Mouse (Mus musculus) kidney, embryonic 16.5 days (tissue): ENCODE data around the gene Pphln1. TPM values are rescaled to one million over a fixed set of nuclear protein-coding genes. Genes with fewer than 3 reads are reported as not detected.

ENCODE experiments used
- ATAC-seq: fragments of 200-750 bp; cut with Nextera tagmentation; 2 replicates; pipeline ENCODE4 v1.8.0; 2017; ENCODE audit warnings: moderate TSS enrichment; ENCODE audit not compliant: low FRiP score, low TSS enrichment
- H3K27ac ChIP-seq: fragments of 300-500 bp; sonication (generic); 2 replicates; pipeline ENCODE4 v1.5.1; 2014; ENCODE audit warnings: low read length
- H3K27me3 ChIP-seq: fragments of 300-500 bp; sonication (generic); 2 replicates; pipeline ENCODE4 v1.6.1; 2014; ENCODE audit warnings: low read length, control low read depth, mixed read lengths; ENCODE audit not compliant: insufficient read depth
- H3K36me3 ChIP-seq: fragments of 300-500 bp; sonication (generic); 2 replicates; pipeline ENCODE4 v1.6.1; 2014; ENCODE audit warnings: low read length, control low read depth, mixed read lengths; ENCODE audit not compliant: insufficient read depth
- H3K4me1 ChIP-seq: fragments of 300-500 bp; sonication (generic); 2 replicates; pipeline ENCODE4 v1.6.1; 2014; ENCODE audit warnings: low read length, control low read depth, mixed read lengths; ENCODE audit not compliant: insufficient read depth
- H3K4me2 ChIP-seq: fragments of 300-500 bp; sonication (generic); replicated peaks from 2 replicates; pipeline ENCODE4 v1.6.1; 2014; ENCODE audit warnings: low read depth, low read length
- H3K4me3 ChIP-seq: fragments of 300-500 bp; sonication (generic); 2 replicates; pipeline ENCODE4 v1.5.1; 2014; ENCODE audit warnings: mild to moderate bottlenecking, low read length
- H3K9ac ChIP-seq: fragments of 300-500 bp; sonication (generic); replicated peaks from 2 replicates; pipeline ENCODE4 v1.6.1; 2014; ENCODE audit warnings: low read length
- H3K9me3 ChIP-seq: fragments of 300-500 bp; sonication (generic); 2 replicates; pipeline ENCODE4 v1.6.1; 2016; ENCODE audit warnings: low read length, control low read depth
- WGBS: fragments of 180-500 bp; shearing (Covaris S2); extraction: QIAGEN DNeasy Blood & Tissue Kit; methylation state at CpG from one replicate; pipeline ENCODE4 v1.1.7; 2014; 5-methylcytosine and 5-hydroxymethylcytosine counted together
- polyA plus RNA-seq: library from polyadenylated mRNA; unstranded; fragments of >200 nt; fragmentation: Nextera tagmentation; extraction: Ambion mirVana; gene quantifications from 2 replicates; pipeline ENCODE4 v1.2.1, GENCODE M21; 2015

Gene Pphln1
- polyA plus RNA-seq, 1 experiment from 2014 or later: 41.3 TPM

DNA sequence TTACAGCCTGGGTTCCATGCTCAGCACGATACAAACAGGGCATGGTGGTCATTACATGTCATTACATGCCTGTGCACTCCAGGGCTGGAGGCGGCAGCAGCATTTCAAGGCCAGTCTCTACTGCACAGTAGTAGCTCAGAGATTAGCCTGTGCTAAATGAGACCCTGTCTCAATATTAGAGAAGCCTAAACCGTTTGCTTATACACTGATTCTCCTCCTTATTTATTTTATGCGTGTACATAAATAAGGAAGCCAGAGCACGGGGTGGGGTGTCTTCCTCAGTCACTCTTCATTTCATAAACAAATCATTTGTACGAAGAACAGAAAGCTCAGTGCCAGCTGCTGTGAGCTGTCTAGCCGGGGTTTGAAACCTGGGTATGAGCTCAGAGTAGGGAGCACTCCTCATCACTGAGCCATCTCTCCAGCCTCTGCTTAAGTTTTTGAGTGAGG, 86.1 kb downstream of the Pphln1 start:
- H3K4me3 ChIP-seq: no peak overlapping the region
- H3K4me1 ChIP-seq: peaks cover 18% of the 10 kb centered on the region
- ATAC-seq: no peak
- H3K36me3 ChIP-seq: peaks cover 3% of the 10 kb centered on the region; the same call in 1 of the 2 replicates
- H3K9ac ChIP-seq: no peak overlapping the region
- WGBS: 81% methylated on average over 7 of the region's 7 CpGs
- H3K27ac ChIP-seq: no peak overlapping the region
- no peak overlapping the region for H3K4me2 ChIP-seq
- H3K27me3 ChIP-seq: no peaks in the 10 kb centered on the region
- H3K9me3 ChIP-seq: peaks cover 4% of the 10 kb centered on the region; the same call in 1 of the 2 replicates

DNA sequence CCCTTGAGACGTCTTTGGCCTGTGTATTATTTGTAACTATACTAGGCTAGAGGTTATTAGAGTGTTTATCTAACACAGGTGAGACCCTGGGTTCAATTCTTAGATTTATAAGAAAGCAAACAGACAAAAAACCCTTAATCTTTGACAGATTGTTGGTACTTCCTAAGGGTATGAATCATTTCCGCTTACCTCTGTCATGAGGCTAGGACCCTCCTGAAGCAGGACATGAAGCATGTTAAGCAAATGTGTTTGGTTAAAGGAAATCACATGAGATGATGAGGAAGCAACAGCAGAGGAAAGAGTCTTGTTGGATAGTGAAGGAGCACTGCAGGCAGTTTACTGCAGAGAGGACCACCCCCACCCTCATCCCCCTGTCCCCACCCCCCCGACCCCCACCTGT, 87.1 kb downstream of the Pphln1 start:
- H3K4me3 ChIP-seq: no peak overlapping the region
- peak overlapping the region; percentile 61; the same call in 1 of the 2 replicates for H3K27ac ChIP-seq
- H3K4me1 ChIP-seq: peaks cover 18% of the 10 kb centered on the region
- no peak overlapping the region for H3K4me2 ChIP-seq
- no peaks in the 10 kb centered on the region for H3K27me3 ChIP-seq
- peaks cover 3% of the 10 kb centered on the region; the same call in 1 of the 2 replicates for H3K36me3 ChIP-seq
- 59% methylated on average over 3 of the region's 3 CpGs for WGBS
- no peak for ATAC-seq
- H3K9me3 ChIP-seq: peaks cover 4% of the 10 kb centered on the region; the same call in 1 of the 2 replicates
- H3K9ac ChIP-seq: no peak overlapping the region

DNA sequence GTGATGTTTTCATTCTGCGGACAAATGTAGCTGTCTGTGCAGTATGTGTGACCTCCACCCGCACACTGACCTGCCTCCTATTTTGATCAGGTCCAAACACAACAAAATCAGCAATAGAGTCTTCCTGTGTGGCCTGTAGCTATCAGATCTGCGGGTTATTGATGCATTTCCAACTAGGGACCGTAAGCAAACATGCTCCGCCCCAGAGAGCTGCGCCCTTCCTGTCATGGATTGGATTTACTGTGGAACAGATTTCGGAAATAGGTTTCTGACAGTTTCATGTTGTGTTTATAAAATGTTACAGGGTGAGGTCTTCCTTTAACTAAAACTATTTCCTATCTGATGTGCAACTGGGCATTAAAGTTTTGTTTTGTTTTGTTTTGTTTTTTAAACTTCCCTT, 87.9 kb downstream of the Pphln1 start:
- Histone ChIP-seq H3K27ac (no peak overlapping the region; the same call in 1 of the 2 replicates), H3K9me3 (peaks cover 4% of the 10 kb centered on the region; the same call in 1 of the 2 replicates), H3K4me3 (no peak overlapping the region), H3K4me1 (peaks cover 18% of the 10 kb centered on the region), H3K4me2 (peak overlapping the region; percentile 36), H3K36me3 (peaks cover 3% of the 10 kb centered on the region; the same call in 1 of the 2 replicates), H3K9ac (0 out of 2 replicates have a peak overlapping the region, but pooled peaks have one; percentile 16), H3K27me3 (no peaks in the 10 kb centered on the region)
- ATAC-seq: peak; percentile 15; the same call in 1 of the 2 replicates
- WGBS: 30% methylated on average over 7 of the region's 7 CpGs

DNA sequence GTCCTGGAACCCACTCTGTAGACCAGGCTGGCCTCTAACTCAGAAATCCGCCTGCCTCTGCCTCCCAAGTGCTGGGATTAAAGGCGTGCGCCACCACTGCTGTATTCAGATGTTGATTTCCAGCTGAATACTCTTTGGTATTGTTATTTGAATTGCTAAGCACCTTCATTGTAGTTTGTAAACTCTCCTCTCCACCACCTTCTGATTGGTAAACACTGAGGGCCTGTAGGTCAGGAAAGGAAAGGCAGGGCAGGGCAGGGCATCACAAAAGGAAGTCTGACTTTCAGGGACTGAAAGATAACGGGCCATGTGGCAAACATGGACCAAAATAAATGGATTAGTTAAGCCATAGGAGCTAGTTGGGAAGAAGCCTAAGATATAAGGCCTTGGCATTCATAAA, 91.4 kb downstream of the Pphln1 start:
- 86% methylated on average over 4 of the region's 4 CpGs for WGBS

DNA sequence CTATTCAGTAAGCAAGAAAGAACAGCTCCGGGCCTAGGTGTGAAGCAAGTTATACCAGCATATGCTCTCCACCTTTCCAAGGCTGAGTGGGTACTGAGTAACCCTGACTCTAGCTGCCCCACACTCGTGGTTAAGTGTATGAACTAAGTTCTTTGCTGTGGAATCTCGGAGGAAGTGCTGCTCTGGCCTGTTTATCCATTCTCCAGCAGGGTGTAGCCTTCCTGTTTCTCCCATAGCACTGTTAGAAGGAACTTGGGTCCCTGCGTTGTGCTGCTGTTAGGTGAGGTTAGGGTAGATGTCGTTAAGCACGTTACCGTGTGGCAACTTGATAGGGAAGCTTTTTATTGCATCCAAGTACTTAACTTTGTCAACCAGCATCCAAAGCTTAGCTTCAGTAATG, 96.5 kb downstream of the Pphln1 start:
- Histone ChIP-seq H3K9ac (no peak overlapping the region), H3K27me3 (no peaks in the 10 kb centered on the region), H3K4me2 (no peak overlapping the region), H3K27ac (no peak overlapping the region), H3K4me3 (no peak overlapping the region), H3K4me1 (no peaks in the 10 kb centered on the region), H3K9me3 (no peaks in the 10 kb centered on the region), H3K36me3 (peaks cover 11% of the 10 kb centered on the region)
- WGBS: 72% methylated on average over 7 of the region's 7 CpGs
- ATAC-seq: no peak

More for the DNA sequence above, 91.4 kb downstream of the Pphln1 start:
- peaks cover 18% of the 10 kb centered on the region for H3K4me1 ChIP-seq
- H3K9ac ChIP-seq: no peak overlapping the region
- H3K27ac ChIP-seq: no peak overlapping the region
- H3K36me3 ChIP-seq: peaks cover 7% of the 10 kb centered on the region; the same call in 1 of the 2 replicates
- H3K4me2 ChIP-seq: no peak overlapping the region
- H3K4me3 ChIP-seq: no peak overlapping the region
- H3K9me3 ChIP-seq: peaks cover 4% of the 10 kb centered on the region; the same call in 1 of the 2 replicates
- no peaks in the 10 kb centered on the region for H3K27me3 ChIP-seq
- no peak for ATAC-seq

DNA sequence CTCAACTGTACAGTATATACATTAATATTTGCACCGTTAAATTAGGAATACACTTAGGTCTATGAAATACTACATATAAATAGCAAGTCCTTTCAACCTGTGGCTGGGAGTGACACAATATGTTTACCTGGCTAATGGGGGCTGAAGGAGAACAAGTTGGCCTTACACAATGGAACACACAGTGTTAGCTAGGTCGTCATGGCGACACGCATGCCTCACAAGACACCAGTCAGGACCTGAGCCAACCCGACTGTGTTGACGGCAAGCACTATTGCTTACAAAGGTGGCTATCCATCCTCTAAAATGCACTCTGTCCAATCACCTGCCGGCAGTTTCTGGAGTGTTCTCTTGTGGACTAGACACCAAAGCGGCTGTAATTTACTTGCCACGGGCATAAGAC, 101.7 kb downstream of the Pphln1 start:
- ATAC-seq: peak; percentile 27; the same call in 1 of the 2 replicates
- H3K36me3 ChIP-seq: peaks cover 53% of the 10 kb centered on the region
- 83% methylated on average over 9 of the region's 9 CpGs for WGBS
- H3K4me3 ChIP-seq: no peak overlapping the region
- H3K27me3 ChIP-seq: no peaks in the 10 kb centered on the region
- no peak overlapping the region for H3K4me2 ChIP-seq
- H3K9ac ChIP-seq: no peak overlapping the region
- no peaks in the 10 kb centered on the region for H3K9me3 ChIP-seq
- H3K27ac ChIP-seq: no peak overlapping the region
- H3K4me1 ChIP-seq: no peaks in the 10 kb centered on the region

DNA sequence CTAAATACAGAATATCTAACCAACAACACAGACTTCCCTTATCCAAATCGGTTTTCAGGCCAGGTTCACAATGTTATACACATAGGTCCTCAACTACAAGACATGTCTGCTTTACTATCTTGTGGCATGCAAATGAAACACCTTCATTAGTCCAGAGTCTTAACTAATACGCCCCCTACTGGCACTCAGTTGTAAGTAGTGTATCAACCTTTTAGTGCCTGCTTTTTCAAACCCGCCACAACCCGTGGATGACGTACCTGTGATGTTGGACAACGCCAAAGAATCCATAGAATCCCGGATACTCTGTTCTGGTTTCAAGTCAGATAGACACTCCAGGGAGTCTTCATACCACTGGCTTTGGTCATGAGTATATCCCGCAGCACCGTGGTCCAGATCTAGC, 104.6 kb downstream of the Pphln1 start:
- Histone ChIP-seq H3K4me1 (no peaks in the 10 kb centered on the region), H3K4me3 (no peak overlapping the region), H3K9me3 (no peaks in the 10 kb centered on the region), H3K36me3 (peaks cover 70% of the 10 kb centered on the region), H3K27ac (no peak overlapping the region), H3K27me3 (no peaks in the 10 kb centered on the region), H3K4me2 (no peak overlapping the region), H3K9ac (no peak overlapping the region)
- ATAC-seq: no peak
- WGBS: 93% methylated on average over 9 of the region's 9 CpGs

DNA sequence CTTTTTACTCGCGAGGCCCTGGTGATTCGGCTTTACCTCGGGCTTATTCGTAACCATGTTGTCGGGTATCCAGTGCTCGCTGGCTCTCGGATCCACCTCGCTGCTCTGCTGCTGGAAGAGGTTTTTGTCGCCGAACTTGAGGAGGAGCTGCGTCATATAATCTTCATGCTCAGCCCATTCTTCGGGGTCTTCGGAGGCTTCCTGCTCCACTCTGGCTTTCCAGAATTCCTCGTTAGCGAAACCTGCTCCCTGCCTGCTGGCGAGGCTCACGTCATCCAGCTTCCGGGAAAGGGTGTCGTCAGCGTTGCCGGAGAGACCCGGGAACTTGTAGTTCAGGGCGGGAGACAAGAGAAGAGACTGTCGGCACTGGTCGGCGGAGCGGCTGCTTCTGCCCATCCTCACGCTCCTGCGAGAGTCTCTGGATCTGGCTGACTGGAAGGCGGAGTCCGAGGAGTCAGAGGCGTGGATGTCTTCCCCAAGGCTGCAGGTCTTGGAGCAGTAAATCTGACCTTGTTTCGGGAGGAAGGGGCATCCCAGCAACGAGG, 105.1 kb downstream of the Pphln1 start:
- 95% methylated on average over 35 of the region's 35 CpGs for WGBS
- no peak overlapping the region for H3K4me3 ChIP-seq
- no peak overlapping the region for H3K27ac ChIP-seq
- ATAC-seq: no peak
- H3K9ac ChIP-seq: no peak overlapping the region
- no peak overlapping the region for H3K4me2 ChIP-seq
- H3K4me1 ChIP-seq: no peaks in the 10 kb centered on the region
- H3K9me3 ChIP-seq: no peaks in the 10 kb centered on the region
- peaks cover 73% of the 10 kb centered on the region for H3K36me3 ChIP-seq
- H3K27me3 ChIP-seq: no peaks in the 10 kb centered on the region

DNA sequence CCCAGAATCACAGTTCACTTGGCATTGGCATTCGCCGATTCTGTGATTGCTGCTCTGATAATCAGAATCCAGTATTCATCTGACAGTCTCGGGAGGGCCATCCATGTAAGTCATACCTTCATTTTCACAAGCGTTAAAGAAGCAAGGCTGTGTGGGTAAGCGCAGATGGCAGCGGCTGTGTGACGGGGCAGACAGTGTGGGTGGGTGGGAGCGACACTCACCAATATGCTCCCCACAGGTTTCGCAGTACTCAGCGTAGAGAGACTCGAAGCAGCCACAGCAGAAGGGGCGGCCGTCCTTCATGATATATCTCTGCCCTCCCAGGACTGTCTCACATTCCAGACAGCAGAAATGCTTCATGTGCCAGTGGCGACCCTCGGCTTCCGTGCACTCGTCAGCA, 106.7 kb downstream of the Pphln1 start:
- H3K9me3 ChIP-seq: no peaks in the 10 kb centered on the region
- whole genome bisulfite sequencing: 91% methylated on average over 17 of the region's 17 CpGs
- H3K4me1 ChIP-seq: no peaks in the 10 kb centered on the region
- H3K9ac ChIP-seq: no peak overlapping the region
- H3K36me3 ChIP-seq: peaks cover 83% of the 10 kb centered on the region
- no peak for ATAC-seq
- no peaks in the 10 kb centered on the region for H3K27me3 ChIP-seq
- H3K27ac ChIP-seq: no peak overlapping the region
- no peak overlapping the region for H3K4me2 ChIP-seq
- no peak overlapping the region for H3K4me3 ChIP-seq

DNA sequence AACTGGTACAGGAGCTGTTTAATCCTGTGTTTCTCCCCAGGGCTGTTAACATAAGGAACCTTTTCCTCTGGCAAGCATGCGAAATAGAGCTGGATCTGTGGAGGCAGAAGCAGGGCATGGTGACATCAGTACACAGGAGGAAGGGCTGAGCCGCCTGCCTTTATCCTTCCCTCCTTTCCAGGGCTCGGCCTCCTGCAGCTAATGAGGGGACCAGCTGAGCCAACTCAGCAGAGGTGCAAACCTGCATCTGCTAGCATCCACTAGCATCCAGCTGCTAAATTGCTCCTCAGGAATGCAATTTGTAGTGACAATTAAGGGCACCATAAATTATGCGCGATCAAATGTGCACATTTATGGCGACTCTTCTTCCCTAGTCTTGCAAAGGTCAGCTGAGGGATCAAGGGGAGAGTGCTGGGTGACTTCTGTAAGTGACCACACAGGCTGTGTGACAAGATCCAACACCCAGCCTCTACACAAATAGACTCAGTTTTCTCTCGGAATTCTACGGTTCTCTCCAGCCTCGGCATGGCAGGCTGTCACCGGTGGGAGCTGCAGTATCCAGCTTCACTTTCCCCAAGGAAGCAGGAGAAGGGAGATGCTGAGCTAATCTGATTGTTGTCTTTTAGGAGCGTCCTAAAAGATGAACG, 112.7 kb downstream of the Pphln1 start:
- Histone ChIP-seq H3K36me3 (peaks cover 31% of the 10 kb centered on the region), H3K27ac (no peak overlapping the region), H3K4me3 (no peak overlapping the region), H3K4me2 (no peak overlapping the region), H3K4me1 (peaks cover 38% of the 10 kb centered on the region), H3K9me3 (no peaks in the 10 kb centered on the region), H3K27me3 (no peaks in the 10 kb centered on the region), H3K9ac (no peak overlapping the region)
- peak; percentile 53 for ATAC-seq
- 25% methylated on average over 12 of the region's 12 CpGs for WGBS
